ENCODE assay signal across 9 mouse cellular contexts in the genomic region with DNA sequence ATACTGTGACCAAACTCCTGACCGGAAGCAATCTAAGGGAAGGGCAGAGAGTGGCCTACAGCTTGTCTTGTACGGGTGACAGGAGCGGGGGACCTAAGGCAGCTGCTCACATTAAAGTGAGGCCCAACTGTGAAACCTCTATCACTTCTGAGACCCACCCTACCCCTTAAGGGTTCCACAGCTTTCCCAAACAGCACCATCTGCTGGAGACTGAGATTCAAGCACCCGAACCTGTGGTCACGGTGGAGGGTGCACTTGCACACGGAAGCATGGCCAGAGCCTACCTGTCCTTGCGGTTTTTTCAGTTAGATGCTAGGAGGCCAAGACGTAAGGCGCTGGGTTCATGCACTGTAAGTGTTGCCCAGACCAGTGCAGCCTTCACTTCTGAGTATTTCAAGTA. TPM values are rescaled to one million over a fixed set of nuclear protein-coding genes. Genes with fewer than 3 reads are reported as not detected.
DNase-seq lines count a peak whose midpoint lies in the region; ATAC-seq and TF ChIP-seq lines count a peak whose summit lies in the region.
"Had no signal": no experiment of that assay in that cellular context is flagged by ENCODE, and none has a peak within 500 bp of the region (broad histone marks: within the 10 kb centered on the region; RNA-seq: fewer than 3 reads in every experiment).

No protein-coding gene starts in this region.

- TF ChIP-seq CTCF in gastrocnemius, adult 2 months (IDR thresholded peaks at IDR 0.05) = peak; percentile 75
- TF ChIP-seq CTCF in spleen, adult 2 months (IDR thresholded peaks at IDR 0.05; ENCODE audit: extremely low read depth, insufficient read depth, insufficient read length, insufficient replicate concordance) = peak; percentile 28; the same call in 1 of the 2 replicates
- TF ChIP-seq CTCF in embryonic fibroblast, embryonic 13.5 days (IDR thresholded peaks at IDR 0.05; ENCODE audit: borderline replicate concordance, insufficient read depth, low read length) = peak; percentile 44; the same call in 1 of the 2 replicates
- peak; percentile 64 for TF ChIP-seq CTCF in lung, embryonic 14.5 days (IDR thresholded peaks at IDR 0.05; ENCODE audit: low read depth)

- no peak for TF ChIP-seq POLR2A in spleen, adult 2 months (IDR thresholded peaks at IDR 0.05; ENCODE audit: low read depth, low read length)
- TF ChIP-seq POLR2A in embryonic fibroblast, embryonic 13.5 days (IDR thresholded peaks at IDR 0.05; ENCODE audit: low read depth, low read length) = no peak

- peaks cover 4% of the 10 kb centered on the region; the same call in 1 of the 2 replicates for H3K4me1 ChIP-seq in spleen, adult 2 months (ENCODE audit: control insufficient read depth, insufficient read depth, insufficient read length)
- no peaks in the 10 kb centered on the region for H3K4me1 ChIP-seq in embryonic fibroblast, embryonic 13.5 days (ENCODE audit: control insufficient read depth, insufficient read depth, low read length)
- no peaks in the 10 kb centered on the region for H3K4me1 ChIP-seq in lung, embryonic 14.5 days (ENCODE audit: insufficient read depth)

- peaks cover 33% of the 10 kb centered on the region for H3K36me3 ChIP-seq in spleen, adult 2 months (ENCODE audit: control insufficient read depth, insufficient read depth, low read length)
- H3K36me3 ChIP-seq in lung, embryonic 14.5 days (ENCODE audit: insufficient read depth) = peaks cover 62% of the 10 kb centered on the region

- H3K9ac ChIP-seq in lung, embryonic 14.5 days = no peak overlapping the region

- no peaks in the 10 kb centered on the region for H3K9me3 ChIP-seq in lung, embryonic 14.5 days (ENCODE audit: low read depth, low read length)

- WGBS in spleen, adult 2 months = 71% methylated on average over 9 of the region's 9 CpGs
- 75% methylated on average over 9 of the region's 9 CpGs for WGBS in lung, embryonic 14.5 days

- intact Hi-C loops in gastrocnemius, adult 2 months (cut with DNase I) = no loop called here

- peak overlapping the region; percentile 48 for H3K27ac ChIP-seq in gastrocnemius, adult 2 months
- no peak overlapping the region for H3K27ac ChIP-seq in spleen, adult 2 months (ENCODE audit: insufficient read depth, low read length)
- no peak overlapping the region for H3K27ac ChIP-seq in embryonic fibroblast, embryonic 13.5 days (ENCODE audit: insufficient read depth, low read length)
- H3K27ac ChIP-seq in lung, embryonic 14.5 days (ENCODE audit: low read depth) = no peak overlapping the region

- H3K27me3 ChIP-seq in spleen, adult 2 months (ENCODE audit: control insufficient read depth, insufficient read depth, low read length) = no peaks in the 10 kb centered on the region
- H3K27me3 ChIP-seq in lung, embryonic 14.5 days (ENCODE audit: insufficient read depth, low read length) = no peaks in the 10 kb centered on the region

- H3K4me3 ChIP-seq in gastrocnemius, adult 2 months = no peak overlapping the region
- H3K4me3 ChIP-seq in spleen, adult 2 months (ENCODE audit: extremely low read depth, insufficient read depth, insufficient read length) = no peak overlapping the region
- no peak overlapping the region for H3K4me3 ChIP-seq in embryonic fibroblast, embryonic 13.5 days (ENCODE audit: insufficient read depth, low read length)
- no peak overlapping the region for H3K4me3 ChIP-seq in lung, embryonic 14.5 days (ENCODE audit: low read depth, low read length)

- peak; percentile 60 for DNase-seq in gastrocnemius, adult 2 months
- DNase-seq in gastrocnemius, postnatal 4 days (ENCODE audit: low spot score in 2 of 2) = no peak
- no peak for DNase-seq in spleen, adult 2 months (ENCODE audit: low read depth in 1 of 2, low spot score in 2 of 2)
- DNase-seq in spleen, adult 12 weeks (ENCODE audit: low spot score) = no peak
- peak; percentile 61 for DNase-seq in lung, embryonic 14.5 days
- DNase-seq in thymus, postnatal 14 days = peak; percentile 58
- no peak for DNase-seq in T-cell, adult 2 months (ENCODE audit: low spot score)

- no peak overlapping the region for H3K4me2 ChIP-seq in lung, embryonic 14.5 days

- peak; percentile 52; the same call in 1 of the 2 replicates for ATAC-seq in lung, embryonic 14.5 days (ENCODE audit: insufficient read depth)

RNA-seq across cellular contexts. Expression of a gene that starts 18.3 kb away (rescaled TPM):
- total RNA-seq in gastrocnemius, adult 2 months (2021) = 100 to 1,000 TPM; 201 to 276 TPM
- total RNA-seq in gastrocnemius, postnatal 4 days (2021) = 100 to 1,000 TPM; 151 to 157 TPM
- not detected in 2 replicates for polyA plus RNA-seq in spleen, adult 2 months (2012; rRNA removed)
- not detected in 2 replicates for polyA plus RNA-seq in embryonic fibroblast, embryonic 13.5 days (2011; ENCODE audit: insufficient read length, low read depth, missing spikeins)
- polyA plus RNA-seq in lung, embryonic 14.5 days (2014; fragmentation: Nextera tagmentation; extraction: Ambion mirVana) = 0.50 TPM in 1 of 2 replicates, not detected in the other
- total RNA-seq: layer of hippocampus, postnatal 25 days had no signal

RNA-seq across cellular contexts. Expression of a gene that starts 58.8 kb away (rescaled TPM):
- 1 to 10 TPM; 5.0 to 9.6 TPM for total RNA-seq in gastrocnemius, adult 2 months (2021)
- total RNA-seq in gastrocnemius, postnatal 4 days (2021) = 1 to 10 TPM; 3.2 to 3.7 TPM
- polyA plus RNA-seq in spleen, adult 2 months (2012; rRNA removed) = 6.4 and 6.8 TPM in 2 replicates
- 1.0 and 2.0 TPM in 2 replicates for polyA plus RNA-seq in embryonic fibroblast, embryonic 13.5 days (2011; ENCODE audit: insufficient read length, low read depth, missing spikeins)
- 6.3 and 6.9 TPM in 2 replicates for polyA plus RNA-seq in lung, embryonic 14.5 days (2014; fragmentation: Nextera tagmentation; extraction: Ambion mirVana)

Comparison
In these comparisons a context has a peak if more than half of its experiments do, and no peak if none do; other contexts are left out.
1. DNase-seq: peak in gastrocnemius, adult 2 months (single experiment), lung, embryonic 14.5 days (single experiment) and thymus, postnatal 14 days (single experiment); none in gastrocnemius, postnatal 4 days (0 of 2), spleen, adult 2 months (0 of 2), spleen, adult 12 weeks (single experiment) and T-cell, adult 2 months (single experiment).
2. Peak in every context shown above with its lines, with median percentiles within 50 percentile points of each other: CTCF ChIP-seq.